Mouse (Mus musculus): Measurements from ENCODE around the gene Pdgfra.

The Pdgfra gene

DNA sequence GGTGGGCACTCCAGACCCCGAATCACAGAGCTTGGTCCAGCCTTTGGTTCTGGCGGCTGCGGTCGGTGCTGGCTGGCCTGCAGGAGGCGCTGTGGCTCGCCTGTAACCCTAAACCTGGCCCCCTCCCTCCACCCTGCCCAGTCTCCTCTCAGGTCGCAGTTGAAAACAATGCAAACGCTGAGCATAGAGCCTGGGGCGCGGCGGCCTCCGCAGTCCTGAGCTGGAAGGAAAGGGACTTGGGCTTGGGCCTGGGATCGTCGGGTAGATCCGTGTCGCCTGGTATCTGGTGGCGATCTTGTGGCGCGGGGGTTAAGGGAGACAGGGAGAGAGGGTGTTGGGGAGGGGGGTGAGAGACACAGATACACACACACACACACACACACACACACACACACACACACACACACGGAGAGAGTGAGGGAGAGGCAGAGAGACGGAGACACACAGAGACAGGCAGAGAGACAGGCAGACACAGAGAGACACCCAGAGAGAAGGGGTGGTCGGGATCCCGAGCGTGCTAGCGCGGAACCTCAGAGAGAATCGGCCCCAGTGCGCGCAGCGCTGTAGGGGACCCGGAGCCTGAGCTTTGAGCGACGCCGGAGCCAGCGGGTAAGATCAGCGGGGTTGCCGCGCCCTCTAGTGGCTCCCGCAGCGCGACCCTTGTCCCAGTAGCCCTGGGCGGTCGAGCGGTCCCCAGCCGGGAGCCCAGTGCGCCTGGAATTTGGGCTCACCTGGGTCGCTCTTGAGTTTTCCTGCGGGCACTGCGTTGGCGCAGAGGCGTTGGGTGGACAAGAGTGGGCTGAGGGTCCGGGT is 3.9 kb downstream of the Pdgfra start:
- peak; percentile 53 for DNase-seq

DNA sequence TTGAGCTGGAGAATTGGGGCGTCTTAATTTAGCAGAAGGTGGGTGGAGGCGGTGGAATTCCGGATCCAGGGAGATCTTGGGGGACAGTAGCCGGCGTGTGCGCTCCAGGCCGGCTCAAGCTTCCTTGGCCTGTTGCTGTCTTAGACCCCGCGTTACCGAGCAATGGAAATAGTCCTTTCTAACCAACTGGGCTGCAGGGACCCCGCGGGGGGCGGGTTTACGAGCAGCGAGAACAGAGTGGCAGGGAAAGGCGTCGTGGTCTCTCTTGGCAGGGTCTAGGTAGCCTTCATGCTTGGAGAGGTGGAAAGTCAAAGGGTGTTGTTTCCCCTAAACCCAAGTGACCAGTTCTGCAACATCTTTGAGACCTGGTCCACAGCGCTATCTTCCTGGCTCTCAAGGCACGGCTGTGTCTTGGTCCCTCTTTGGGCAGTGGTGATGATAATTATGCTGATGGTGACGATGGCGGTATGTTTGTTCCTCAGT is 4.5 kb downstream of the Pdgfra start:
- DNase-seq = no peak

DNA sequence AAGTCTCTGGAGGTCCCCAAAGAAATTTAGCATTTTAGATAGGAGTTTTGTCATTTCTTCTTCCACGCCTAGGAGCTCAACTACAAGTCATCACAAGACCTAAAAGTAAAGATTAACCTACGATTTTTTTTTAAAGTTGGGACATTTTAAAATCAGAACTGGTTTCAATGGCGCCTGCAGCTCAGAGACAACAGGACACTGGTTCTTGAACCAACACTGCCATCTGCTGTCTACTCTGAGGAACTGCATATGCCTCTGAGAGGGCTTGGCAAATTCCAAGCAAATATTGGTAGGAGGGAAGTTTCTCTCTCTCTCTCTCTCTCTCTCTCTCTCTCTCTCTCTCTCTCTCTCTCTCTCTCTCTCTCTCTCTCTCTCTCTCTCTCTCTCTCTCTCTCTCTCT is 4.9 kb downstream of the Pdgfra start:
- peak; percentile 45 for DNase-seq

DNA sequence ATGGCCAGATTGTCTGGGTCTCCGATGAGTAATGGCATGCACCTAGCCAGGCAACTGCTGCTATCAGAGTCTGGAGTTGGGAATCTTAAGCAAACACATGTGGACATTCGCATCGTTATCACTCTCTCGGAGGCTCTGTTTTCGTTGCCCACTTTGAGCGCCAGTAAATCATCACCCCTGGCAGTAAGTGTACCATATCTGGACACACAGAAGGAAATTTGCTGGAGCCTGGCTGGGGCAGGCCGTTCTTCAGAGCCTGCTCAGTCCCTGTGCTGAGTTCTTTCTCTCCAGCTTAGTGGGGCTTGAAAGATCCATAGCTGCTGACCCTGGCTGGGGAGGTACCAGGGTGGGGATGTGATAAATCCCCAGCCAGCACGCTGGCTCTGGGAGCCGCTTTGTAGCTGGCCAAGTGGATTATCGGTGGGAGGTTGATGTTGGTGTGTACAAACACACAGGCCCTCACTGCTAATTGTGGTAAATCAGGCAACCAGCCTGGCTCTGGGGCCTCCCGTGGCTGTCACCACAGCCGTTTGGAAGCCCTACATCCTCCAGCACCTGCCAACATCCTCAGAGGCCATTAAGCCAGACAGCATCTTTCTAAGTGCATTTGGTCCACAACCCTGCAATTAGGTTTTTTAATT is 8.6 kb downstream of the Pdgfra start:
- DNase-seq = no peak

DNA sequence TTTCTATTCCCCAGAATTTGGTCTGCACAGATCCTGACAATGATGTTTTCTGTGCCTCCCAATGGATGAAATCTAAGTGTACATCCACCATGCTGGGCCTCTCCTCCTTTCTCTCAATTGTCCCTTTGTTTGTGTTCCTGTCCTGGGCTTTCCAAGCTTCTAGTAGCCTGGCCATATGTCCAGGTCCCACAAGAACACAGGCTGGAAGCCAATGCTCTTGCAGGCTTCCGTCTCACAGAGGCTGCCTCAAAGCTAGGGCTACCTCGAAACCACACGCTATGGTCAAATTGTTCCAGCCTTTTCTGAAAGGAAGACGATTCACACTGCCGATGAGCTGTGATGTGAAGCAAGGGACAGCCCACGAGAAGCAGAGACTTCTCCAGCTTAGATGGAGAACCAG is 9.5 kb downstream of the Pdgfra start:
- DNase-seq = no peak

DNA sequence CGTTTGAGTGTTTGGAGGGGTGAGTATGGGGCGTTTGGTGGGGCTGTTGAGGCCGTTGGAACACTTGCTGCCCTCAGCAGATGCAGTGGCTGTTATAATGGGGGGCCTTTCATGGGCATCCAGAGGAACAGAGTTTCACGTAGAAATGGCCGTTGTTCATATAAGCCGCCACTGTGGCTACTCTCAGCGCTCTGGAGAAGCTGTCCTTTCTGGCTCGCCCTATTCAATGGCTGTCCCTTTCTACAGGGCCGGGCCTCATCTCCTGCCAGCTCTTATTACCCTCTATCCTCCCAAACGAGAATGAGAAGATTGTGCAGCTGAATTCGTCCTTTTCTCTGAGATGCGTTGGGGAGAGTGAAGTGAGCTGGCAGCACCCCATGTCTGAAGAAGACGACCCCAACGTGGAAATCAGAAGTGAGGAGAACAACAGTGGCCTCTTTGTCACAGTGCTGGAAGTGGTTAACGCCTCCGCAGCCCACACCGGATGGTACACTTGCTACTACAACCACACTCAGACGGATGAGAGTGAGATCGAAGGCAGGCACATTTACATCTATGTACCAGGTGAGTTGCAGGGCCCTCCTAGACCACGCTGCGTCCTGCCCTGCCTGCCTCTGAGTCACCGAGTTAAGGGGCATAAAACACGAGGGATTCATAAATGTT is 11.3 kb downstream of the Pdgfra start:
- DNase-seq = no peak

DNA sequence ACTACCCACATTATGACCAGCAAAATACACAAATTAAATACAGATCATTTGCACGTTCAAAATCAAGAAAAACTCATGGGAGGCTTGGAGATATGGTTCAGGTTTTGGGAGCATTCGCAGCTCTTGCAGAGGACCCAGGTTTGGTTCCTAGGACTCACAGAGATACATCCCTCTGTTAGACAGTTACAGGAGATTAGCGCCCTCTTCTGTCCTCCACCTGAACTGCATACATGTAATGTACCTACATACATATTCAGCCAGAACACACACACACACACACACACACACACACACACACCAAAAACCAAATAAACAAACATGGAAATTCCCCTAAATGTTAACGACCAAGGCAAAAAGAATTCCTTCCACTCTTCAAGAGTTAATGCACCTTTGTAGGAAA is 12.6 kb downstream of the Pdgfra start:
- no peak for DNase-seq

DNA sequence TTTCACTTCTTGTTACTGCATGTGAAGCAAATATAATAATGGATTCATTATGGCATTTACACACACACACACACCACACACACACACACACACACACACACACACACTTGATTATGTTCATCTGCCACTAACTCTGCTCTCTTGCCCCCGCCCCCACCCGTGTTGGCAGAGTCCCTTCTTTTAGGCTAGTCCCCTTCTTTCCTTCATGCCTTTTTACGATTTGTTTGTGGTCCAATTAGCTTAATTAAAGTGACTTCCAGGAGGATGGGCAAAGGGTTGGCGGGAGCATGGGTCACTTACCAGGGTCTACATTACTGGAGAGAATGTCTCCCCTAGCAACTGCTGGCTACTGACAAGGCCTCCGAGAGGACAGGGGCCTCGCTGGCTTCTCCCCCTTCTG is 17.7 kb downstream of the Pdgfra start:
- no peak for DNase-seq

DNA sequence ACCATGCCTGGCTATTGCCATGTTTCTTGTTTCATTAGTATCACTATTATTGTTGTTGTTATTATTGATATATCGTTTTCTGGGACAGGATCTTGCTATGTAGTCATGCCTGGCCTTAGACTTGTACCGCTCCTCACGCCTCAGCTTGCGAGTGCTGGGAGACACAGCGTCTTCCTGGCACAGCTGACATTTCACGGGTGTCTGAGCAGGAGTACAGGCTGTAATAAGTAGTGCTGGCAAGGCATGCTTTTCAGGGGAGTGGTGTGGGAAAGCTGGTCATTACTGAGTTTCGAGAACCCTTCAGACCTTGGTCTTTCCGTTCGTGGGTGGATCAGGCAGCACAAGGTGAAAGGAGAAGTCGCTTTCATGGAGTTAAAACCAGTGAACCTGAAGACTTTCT is 19.8 kb downstream of the Pdgfra start:
- no peak for DNase-seq

DNA sequence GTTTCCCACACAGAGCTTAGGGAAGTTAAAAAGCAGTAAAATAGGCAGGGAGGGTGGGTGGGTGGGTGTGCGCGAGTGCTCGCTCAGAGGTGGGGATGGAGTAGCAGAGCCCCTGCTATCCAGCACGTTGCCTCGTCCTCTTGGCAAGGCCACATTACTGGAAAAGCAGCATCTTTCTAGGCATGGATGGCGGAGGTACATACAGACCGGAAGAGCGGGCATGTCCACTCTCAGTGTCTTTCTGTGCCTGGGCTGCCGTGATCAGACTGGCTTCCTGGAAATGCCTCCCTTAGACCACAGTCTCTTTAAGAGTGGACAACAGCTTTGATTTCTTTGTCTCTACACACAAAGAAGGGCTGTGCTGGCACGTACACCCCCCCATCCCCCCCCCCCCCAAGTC is 27.2 kb downstream of the Pdgfra start:
- no peak for DNase-seq

DNA sequence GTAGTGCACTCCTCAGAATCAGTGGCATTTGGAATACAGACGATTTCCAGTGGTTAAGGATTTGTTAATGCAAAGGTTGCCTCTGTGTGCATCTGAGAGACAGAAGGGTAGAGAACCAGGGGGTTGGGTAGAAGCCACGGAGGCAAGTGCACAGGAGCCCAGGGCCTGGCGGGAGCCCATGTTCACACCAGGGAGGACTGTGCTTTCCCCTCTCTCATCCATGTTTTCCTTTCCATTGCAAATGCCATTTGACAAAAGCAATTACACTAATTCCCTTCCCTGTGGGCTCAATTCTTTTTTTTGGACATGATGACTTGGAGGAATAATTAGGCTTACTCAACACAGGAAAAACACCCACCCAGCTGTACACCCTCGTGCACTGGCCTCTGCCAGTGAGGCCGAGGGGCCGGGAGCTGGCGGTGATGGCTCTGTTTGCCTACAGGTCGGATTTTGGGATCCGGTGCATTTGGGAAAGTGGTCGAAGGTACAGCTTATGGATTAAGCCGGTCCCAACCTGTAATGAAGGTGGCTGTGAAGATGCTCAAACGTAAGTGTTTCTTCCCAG is 27.7 kb downstream of the Pdgfra start:
- no peak for DNase-seq

DNA sequence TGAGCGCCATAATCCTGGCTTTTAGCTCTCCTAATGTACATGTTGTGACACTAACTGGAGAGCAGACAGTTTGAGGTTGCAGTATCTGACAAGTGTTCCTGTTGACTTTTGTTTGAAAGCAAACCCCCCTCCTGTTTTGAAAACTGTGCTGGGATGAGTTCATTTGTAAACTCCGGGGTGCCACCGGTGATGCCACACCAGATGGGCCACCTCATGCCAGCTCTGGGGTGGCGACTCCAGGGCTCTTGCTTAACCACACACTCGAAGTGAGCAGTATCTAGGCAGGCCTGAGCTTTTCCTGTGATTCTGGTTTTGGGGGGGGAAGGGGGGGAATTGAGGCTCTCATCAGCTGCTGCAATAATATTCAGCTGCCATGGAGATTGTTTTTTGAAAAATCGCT is 31.6 kb downstream of the Pdgfra start:
- no peak for DNase-seq

DNA sequence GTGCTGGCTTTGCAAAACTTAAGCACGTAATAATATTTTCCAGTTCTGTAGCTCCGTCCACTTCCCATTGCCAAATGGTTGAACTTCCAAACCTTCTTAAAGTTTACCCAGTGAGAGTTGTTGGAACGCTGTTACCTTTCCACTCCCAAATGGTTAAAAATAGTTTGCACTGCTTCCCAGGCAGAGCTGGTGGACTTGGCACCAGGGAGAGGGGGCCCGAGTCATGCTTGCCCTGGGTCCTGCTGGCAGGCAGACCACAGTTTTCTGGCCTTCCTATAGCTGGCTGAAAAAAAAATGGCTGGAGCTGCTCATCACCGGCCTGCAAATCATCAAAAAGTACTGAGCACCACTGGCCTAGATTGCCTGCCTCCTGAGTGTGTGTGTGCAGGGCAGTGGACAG is 32.0 kb downstream of the Pdgfra start:
- DNase-seq = no peak

DNA sequence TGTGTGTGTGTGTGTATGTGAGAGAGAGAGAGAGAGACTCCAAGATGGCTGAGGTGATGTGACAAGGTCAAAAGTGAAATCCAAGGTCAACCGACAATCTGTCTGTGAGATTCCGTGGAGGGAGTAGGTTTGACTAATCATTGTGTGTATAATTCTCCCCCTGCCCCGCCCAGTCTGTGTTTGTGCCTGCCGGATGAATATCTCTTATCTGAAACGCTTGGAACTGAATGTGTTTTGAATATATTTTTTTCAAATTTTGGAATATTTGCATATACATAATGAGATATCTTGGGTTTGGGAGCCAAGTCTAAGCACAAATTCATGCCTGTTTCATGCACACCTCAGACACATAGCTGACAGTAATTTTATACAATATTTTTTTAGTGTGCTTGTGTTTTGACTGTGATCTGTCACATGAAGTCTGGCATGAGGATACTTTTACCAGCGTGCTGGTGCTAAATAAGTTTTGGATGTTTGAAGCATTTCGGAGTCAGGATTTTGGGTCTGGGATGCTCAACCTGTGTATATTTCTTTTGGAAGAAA is 32.7 kb downstream of the Pdgfra start:
- DNase-seq = no peak

DNA sequence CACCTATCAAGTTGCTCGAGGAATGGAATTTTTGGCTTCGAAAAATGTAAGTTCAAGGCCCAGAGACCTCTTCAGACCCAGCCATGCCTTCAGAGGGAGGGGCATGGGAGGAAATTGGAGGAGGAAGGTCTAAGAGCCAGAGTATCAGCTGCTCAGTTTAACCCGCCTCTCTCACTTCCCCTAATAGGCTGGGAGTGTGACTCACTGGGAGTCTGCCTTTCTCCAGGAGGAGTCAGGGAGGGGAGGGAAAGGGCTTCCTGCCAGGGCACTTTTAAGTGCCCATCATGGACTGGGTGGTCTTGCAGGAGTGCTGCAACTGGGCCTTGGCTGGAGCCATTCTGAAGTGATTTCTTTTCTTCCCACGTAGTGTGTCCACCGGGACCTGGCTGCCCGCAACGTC is 33.5 kb downstream of the Pdgfra start:
- DNase-seq = no peak

DNA sequence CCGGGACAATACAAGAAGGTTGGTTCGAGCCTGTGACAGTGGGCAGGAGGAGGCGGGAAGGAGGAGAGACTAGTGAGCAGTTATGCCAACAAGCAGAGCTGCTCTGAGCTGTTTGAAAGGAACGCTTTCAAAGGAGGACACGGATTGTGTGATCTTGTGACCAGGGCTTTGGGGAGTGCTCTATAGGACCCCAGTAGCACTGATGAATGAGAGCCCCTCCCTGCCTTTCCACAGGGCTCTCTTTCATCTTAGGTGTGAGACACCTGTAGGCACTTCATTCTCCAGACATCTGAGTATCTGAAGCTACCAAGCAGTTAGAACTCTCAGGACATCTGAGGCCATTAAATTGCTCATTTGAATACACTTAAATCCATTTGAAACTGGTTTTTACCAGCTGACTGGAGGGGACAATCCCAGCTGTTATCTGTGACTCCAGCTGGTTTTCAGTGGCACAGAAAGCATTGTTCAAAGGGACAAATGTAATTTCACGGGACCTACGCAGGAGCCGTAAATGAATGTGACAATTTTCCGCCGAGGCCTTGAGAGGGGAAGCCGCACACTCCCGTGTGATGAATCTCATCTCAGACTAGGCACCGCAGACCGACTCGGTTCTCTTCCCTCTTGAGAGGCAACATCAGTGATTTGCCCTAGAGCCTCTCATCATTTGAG is 37.4 kb downstream of the Pdgfra start:
- DNase-seq = no peak

DNA sequence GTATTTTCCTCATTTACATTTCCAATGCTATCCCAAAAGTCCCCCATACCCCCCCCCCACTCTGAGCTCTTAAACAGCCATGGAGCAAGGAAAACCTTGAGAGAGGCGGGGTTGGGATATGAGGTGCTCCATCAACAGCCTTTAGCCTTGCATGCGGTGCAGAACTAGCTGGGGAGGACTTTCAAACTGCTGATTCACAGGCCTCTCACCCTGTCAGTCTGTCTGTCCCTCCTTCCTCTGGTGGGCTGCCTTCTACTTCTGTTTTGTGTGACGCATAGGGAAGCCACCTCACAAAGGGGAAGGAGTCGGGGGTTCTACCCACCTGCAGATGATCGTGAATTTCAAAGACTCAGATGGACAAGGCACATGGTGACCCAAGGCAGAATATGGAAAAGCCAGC is 41.0 kb downstream of the Pdgfra start:
- DNase-seq = no peak

DNA sequence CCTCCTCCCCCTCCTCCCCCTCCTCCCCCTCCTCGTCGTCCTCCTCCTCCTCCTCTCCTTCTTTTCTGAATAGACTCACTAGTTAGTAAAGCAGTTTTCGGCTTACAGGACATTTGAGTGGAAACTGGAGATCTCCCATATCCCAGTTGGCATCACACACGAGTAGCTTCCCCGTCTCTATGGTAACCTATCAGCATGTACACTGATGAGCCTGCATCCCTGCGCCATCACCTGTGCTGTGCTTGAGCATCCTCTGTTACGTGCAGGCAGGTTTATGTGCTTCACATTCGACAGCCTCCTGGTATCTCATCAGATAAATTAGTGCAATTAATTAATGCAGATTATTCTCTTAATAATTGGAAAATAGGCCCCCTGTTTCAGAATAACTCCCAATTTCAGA is 46.3 kb downstream of the Pdgfra start:
- DNase-seq = no peak

DNA sequence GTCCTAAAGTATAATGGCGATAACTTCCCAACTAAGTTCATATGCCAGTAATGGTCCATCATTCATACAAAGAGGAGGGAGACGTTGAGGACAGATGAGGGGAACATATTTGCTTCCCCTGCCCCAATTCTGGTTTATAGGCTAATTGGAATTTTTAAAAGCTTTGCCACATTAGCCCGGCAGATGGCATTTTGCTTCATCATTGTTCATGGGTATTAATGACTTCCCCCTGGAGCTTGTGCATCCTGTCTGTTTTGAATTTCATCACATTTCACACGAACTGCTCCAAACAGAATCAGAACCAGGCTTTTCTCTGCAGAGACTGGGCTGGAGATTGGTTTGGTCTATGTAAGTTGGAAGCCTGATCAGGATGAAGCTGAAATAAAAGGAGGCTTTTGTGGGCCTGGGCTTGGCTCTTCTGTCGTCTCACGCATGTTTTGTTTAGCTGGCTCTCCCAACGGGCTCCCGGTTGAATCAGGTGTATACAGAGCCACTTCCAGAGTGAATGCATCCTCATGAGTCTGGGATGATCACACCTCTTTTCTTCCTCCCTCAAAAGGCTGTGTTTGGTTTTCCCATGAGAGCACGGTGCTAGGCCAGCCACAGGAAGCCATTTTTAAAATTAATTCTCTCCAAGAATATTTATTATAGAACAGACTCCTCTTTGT is 47.7 kb downstream of the Pdgfra start:
- peak; percentile 20 for DNase-seq

DNA sequence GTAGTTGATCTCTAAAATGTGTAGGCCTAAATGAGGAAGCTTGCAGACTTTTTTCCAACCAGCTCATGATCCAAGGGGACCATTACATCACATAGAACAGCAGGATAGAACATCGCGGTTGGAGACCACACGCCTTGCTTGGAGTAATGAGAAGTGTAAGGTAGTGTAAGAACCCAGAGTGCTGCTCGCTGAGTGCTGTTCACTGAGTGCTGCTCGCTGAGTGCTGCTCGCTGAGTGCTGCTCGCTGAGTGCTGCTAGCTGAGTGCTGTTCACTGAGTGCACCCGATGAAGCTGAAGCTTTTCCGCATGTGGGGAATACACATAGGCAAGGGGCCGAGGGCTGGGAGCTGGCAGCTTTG is 48.3 kb downstream of the Pdgfra start:
- DNase-seq = no peak

DNA sequence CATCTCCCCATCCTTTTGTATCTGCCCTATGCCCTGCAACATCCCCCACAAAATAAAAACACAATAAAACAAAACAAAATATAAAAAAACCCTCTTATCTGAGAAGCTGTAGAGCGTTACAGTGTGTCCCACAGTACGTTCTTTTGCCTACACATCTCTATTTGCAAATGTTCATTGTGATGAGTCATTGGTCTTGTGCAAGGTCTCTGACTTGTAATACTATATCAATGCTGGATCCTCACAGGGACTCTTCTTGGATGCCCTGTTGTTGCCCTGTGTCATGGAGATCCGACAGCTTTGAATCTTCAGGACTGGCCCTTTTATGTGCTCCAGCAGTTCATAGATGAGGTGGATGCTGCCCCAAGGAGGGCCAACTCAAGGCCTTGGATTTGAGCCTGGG is 55.8 kb downstream of the Pdgfra start:
- no peak for DNase-seq

DNA sequence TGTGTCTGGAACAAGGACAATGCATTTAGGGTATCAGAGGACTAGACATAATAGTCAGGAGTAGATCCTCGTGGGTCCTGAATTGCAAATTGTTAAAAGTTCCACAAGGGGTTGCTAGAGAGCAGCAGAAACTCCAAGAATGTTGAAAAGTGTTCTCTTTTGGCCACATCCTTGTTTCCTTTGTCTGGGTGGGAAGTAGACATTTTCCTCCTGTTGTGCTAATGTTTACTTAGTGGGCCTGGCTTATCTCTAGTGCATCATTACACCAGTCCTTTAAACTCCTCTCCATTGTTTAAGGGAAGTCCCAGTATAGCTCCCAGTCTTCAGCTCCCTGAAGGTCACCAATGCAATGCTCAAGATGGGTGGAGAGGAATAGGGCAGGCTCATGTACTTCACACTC is 57.9 kb downstream of the Pdgfra start:
- no peak for DNase-seq
